Mouse (Mus musculus) left cerebral cortex, adult 9 months (tissue): ENCODE results near the gene Tcte1.

Experiments
- DNase-seq, 2 experiments: peaks; one replicate each; pipeline ENCODE4 v3.0.0; 2022; ENCODE audit warnings: low spot score in 2 of 2

Gene Tcte1

GRCm38 (mm10) chr17:45565103-45565502, 41.9 kb downstream of the Tcte1 start:
- no peak for DNase-seq

- no peak for DNase-seq
These were observed 42.8 kb downstream of the Tcte1 start for GRCm38 (mm10) chr17:45566031-45566359.

- DNase-seq: no peak
These were observed 43.3 kb downstream of the Tcte1 start for GRCm38 (mm10) chr17:45566360-45567161.

GRCm38 (mm10) chr17:45567162-45567601, 43.9 kb downstream of the Tcte1 start:
- no peak for DNase-seq

GRCm38 (mm10) chr17:45568990-45569389, 45.8 kb downstream of the Tcte1 start:
- DNase-seq: no peak

- DNase-seq: no peak
These were observed 46.8 kb downstream of the Tcte1 start for GRCm38 (mm10) chr17:45569999-45570398.

GRCm38 (mm10) chr17:45572103-45573086, 49.2 kb downstream of the Tcte1 start:
- peak in 1 of 2 experiments; percentile 75 for DNase-seq

- peak; percentile 94 to 99 for DNase-seq
These were observed 50.0 kb downstream of the Tcte1 start, which contains the start of gene Hsp90ab1 for GRCm38 (mm10) chr17:45573087-45573779. TSS of gene Hsp90ab1 (minus strand) at chr17:45573271.

- peak; percentile 89 to 98 for DNase-seq
These were observed 50.5 kb downstream of the Tcte1 start for GRCm38 (mm10) chr17:45573780-45574123.

GRCm38 (mm10) chr17:45574129-45574761, 51.0 kb downstream of the Tcte1 start:
- peak; percentile 74 to 86 for DNase-seq

GRCm38 (mm10) chr17:45575123-45575897, 52.1 kb downstream of the Tcte1 start:
- no peak for DNase-seq

GRCm38 (mm10) chr17:45578242-45578641, 55.0 kb downstream of the Tcte1 start:
- no peak for DNase-seq

GRCm38 (mm10) chr17:45578843-45579242, 55.6 kb downstream of the Tcte1 start:
- DNase-seq: no peak

GRCm38 (mm10) chr17:45579554-45579953, 56.3 kb downstream of the Tcte1 start:
- no peak for DNase-seq

- DNase-seq: no peak
These were observed 57.8 kb downstream of the Tcte1 start for GRCm38 (mm10) chr17:45580958-45581477.

- peak in 1 of 2 experiments; percentile 76 for DNase-seq
These were observed 58.3 kb downstream of the Tcte1 start for GRCm38 (mm10) chr17:45581567-45581983.

GRCm38 (mm10) chr17:45582188-45582587, 59.0 kb downstream of the Tcte1 start:
- no peak for DNase-seq

- DNase-seq: no peak
These were observed 59.6 kb downstream of the Tcte1 start for GRCm38 (mm10) chr17:45582715-45583355.

GRCm38 (mm10) chr17:45584096-45584896, 61.1 kb downstream of the Tcte1 start:
- DNase-seq: peak in 1 of 2 experiments; percentile 67
